Mouse (Mus musculus): Measurements from ENCODE around the gene Plekhf1. TPM values are rescaled to one million over a fixed set of nuclear protein-coding genes. Genes with fewer than 3 reads are reported as not detected.

The Plekhf1 gene
- total RNA-seq (2023), result not detected

GRCm38 (mm10) chr7:38227900-38228298 is at the start of gene Plekhf1:
TSS of gene Plekhf1 (minus strand) at chr7:38228016.

GRCm38 (mm10) chr7:38270703-38271510 is 43.1 kb upstream of the Plekhf1 start, which contains the start of gene Pop4:
TSS of gene Pop4 (minus strand) at chr7:38271423.

GRCm38 (mm10) chr7:38182962-38183687 is 44.7 kb downstream of the Plekhf1 start, which contains the start of gene 1600014C10Rik:
TSS of gene 1600014C10Rik (plus strand) at chr7:38183217.

Other genes with a start within 250 kb of the Plekhf1 start
- 45.3 TPM for gene Uri1, start 204.5 kb downstream of the Plekhf1 start, total RNA-seq (2023)
- 4.2 TPM for gene Ccne1, start 120.5 kb downstream of the Plekhf1 start, total RNA-seq (2023)
- gene 1600014C10Rik, start 44.8 kb downstream of the Plekhf1 start, total RNA-seq (2023), result 23.2 TPM
- gene Pop4, start 43.4 kb upstream of the Plekhf1 start, total RNA-seq (2023), result 49.0 TPM